ENCODE assay signal across 11 mouse cellular contexts in the genomic region with DNA sequence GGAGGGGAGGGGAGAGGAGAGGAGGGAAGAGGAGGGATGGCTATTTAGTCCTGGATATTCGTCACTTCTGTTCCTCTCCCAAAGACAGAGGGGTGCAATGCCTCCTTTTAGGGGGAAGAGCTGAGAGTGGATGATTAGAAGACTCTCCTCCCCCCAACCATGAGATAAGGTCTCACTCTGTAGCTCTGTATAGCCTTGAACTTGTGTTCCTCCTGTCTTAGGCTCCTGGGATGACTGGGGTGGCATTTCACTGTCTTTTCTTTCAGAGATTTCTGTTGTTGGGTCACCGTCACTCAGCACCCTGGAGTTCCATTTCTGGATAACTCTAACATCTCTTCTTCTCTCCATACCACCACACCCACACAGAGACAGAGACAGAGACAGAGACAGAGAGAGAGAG. TPM values are rescaled to one million over a fixed set of nuclear protein-coding genes. Genes with fewer than 3 reads are reported as not detected.
DNase-seq lines count a peak whose midpoint lies in the region; ATAC-seq and TF ChIP-seq lines count a peak whose summit lies in the region.
"Had no signal": no experiment of that assay in that cellular context is flagged by ENCODE, and none has a peak within 500 bp of the region (broad histone marks: within the 10 kb centered on the region; RNA-seq: fewer than 3 reads in every experiment).

No protein-coding gene starts in this region.

- peaks cover 60% of the 10 kb centered on the region for H3K4me1 ChIP-seq in kidney, embryonic 16.5 days (ENCODE audit: insufficient read depth, low read length)
- peaks cover 7% of the 10 kb centered on the region for H3K4me1 ChIP-seq in brown adipose tissue, adult 24 weeks (ENCODE audit: control insufficient read depth, insufficient read depth, insufficient read length, low read length)
- H3K4me1 ChIP-seq in forebrain, embryonic 15.5 days, result peaks cover 19% of the 10 kb centered on the region
- H3K4me1 ChIP-seq in liver, embryonic 14.5 days (replicated peaks; ENCODE audit: control insufficient read depth in 2 of 2, insufficient read depth in 2 of 2, low read length in 1 of 2), result peaks cover 76 to 79% of the 10 kb centered on the region in 2 experiments

- H3K9me3 ChIP-seq in kidney, embryonic 16.5 days (ENCODE audit: low read length), result no peaks in the 10 kb centered on the region
- no peaks in the 10 kb centered on the region for H3K9me3 ChIP-seq in forebrain, embryonic 15.5 days
- H3K9me3 ChIP-seq in liver, embryonic 14.5 days (ENCODE audit: control insufficient read depth, low read length), result no peaks in the 10 kb centered on the region

- no peaks in the 10 kb centered on the region for H3K27me3 ChIP-seq in kidney, embryonic 16.5 days (ENCODE audit: insufficient read depth, low read length)
- H3K27me3 ChIP-seq in forebrain, embryonic 15.5 days, result peaks cover 25% of the 10 kb centered on the region
- no peaks in the 10 kb centered on the region for H3K27me3 ChIP-seq in liver, embryonic 14.5 days (ENCODE audit: control insufficient read depth, insufficient read depth, low read length)
- H3K27me3 ChIP-seq: Patski had no signal

- TF ChIP-seq EP300 in liver, embryonic 14.5 days (IDR thresholded peaks at IDR 0.05; ENCODE audit: low read depth), result no peak

- no peak overlapping the region for H3K27ac ChIP-seq in kidney, embryonic 16.5 days (ENCODE audit: low read length)
- peak overlapping the region; percentile 68 for H3K27ac ChIP-seq in brown adipose tissue, adult 24 weeks (replicated peaks; ENCODE audit: low read depth, low read length)
- H3K27ac ChIP-seq in forebrain, embryonic 15.5 days (replicated peaks), result no peak overlapping the region
- H3K27ac ChIP-seq in liver, embryonic 14.5 days, result peak overlapping the region; percentile 91

- no peak for DNase-seq in kidney, adult 18-20 months
- DNase-seq in liver, embryonic 14.5 days (ENCODE audit: low read depth in 3 of 3, low spot score in 3 of 3), result no peak
- DNase-seq in frontal cortex, postnatal 25 days (ENCODE audit: low spot score in 2 of 2), result no peak
- no peak for DNase-seq in lung, postnatal 25 days (ENCODE audit: low spot score)
- DNase-seq: cerebellum, adult 18-20 months; thymus, adult 2 months had no signal

- TF ChIP-seq CTCF in liver, embryonic 14.5 days (IDR thresholded peaks at IDR 0.05; ENCODE audit: low read depth), result no peak

- H3K9ac ChIP-seq in kidney, embryonic 16.5 days (replicated peaks; ENCODE audit: low read length), result peak overlapping the region; percentile 89
- no peak overlapping the region for H3K9ac ChIP-seq in forebrain, embryonic 15.5 days (replicated peaks)
- H3K9ac ChIP-seq in liver, embryonic 14.5 days (replicated peaks), result peak overlapping the region; percentile 86

- ATAC-seq in kidney, embryonic 16.5 days (ENCODE audit: low FRiP score, low TSS enrichment), result no peak
- ATAC-seq in forebrain, embryonic 15.5 days (replicated peaks), result no peak
- no peak for ATAC-seq in liver, embryonic 14.5 days (ENCODE audit: insufficient read depth)
- no peak for ATAC-seq in inflammation-experienced regulatory T-cells, adult 6 months

- H3K36me3 ChIP-seq in kidney, embryonic 16.5 days (ENCODE audit: insufficient read depth, low read length), result peaks cover 4% of the 10 kb centered on the region; the same call in 1 of the 2 replicates
- H3K36me3 ChIP-seq in forebrain, embryonic 15.5 days, result no peaks in the 10 kb centered on the region
- peaks cover 13% of the 10 kb centered on the region for H3K36me3 ChIP-seq in liver, embryonic 14.5 days (replicated peaks; ENCODE audit: control insufficient read depth, insufficient read depth, low read depth)

- WGBS in kidney, embryonic 16.5 days, result 50% methylated on average over 2 of the region's 2 CpGs
- WGBS in forebrain, embryonic 15.5 days, result 40% methylated on average over 2 of the region's 2 CpGs
- 4% methylated on average over 2 of the region's 2 CpGs for WGBS in liver, embryonic 14.5 days (ENCODE audit: insufficient replicate concordance)

- H3K4me3 ChIP-seq in kidney, embryonic 16.5 days (ENCODE audit: low read length), result peak overlapping the region; percentile 87
- H3K4me3 ChIP-seq in brown adipose tissue, adult 24 weeks (ENCODE audit: insufficient read depth, low read depth, low read length), result peak overlapping the region; percentile 88
- no peak overlapping the region for H3K4me3 ChIP-seq in forebrain, embryonic 15.5 days
- H3K4me3 ChIP-seq in liver, embryonic 14.5 days (ENCODE audit: insufficient read depth in 1 of 2, low read depth in 2 of 2, low read length in 2 of 2), result peak overlapping the region; percentile 74 to 86

- H3K4me2 ChIP-seq in kidney, embryonic 16.5 days (replicated peaks; ENCODE audit: low read depth, low read length), result peak overlapping the region; percentile 75
- peak overlapping the region; percentile 88; the same call in 1 of the 2 replicates for H3K4me2 ChIP-seq in forebrain, embryonic 15.5 days (replicated peaks)
- peak overlapping the region; percentile 72 for H3K4me2 ChIP-seq in liver, embryonic 14.5 days (ENCODE audit: low read depth)

RNA-seq across cellular contexts. Expression of a gene that starts 1.5 kb away (rescaled TPM):
- polyA plus RNA-seq in kidney, embryonic 16.5 days (2015; fragmentation: Nextera tagmentation; extraction: Ambion mirVana), result 46.6 and 63.8 TPM in 2 replicates
- 20.8 and 29.8 TPM in 2 replicates for polyA plus RNA-seq in brown adipose tissue, adult 24 weeks (2012; ENCODE audit: insufficient read depth, insufficient read length, missing spikeins)
- polyA plus RNA-seq in forebrain, embryonic 15.5 days (2015; fragmentation: Nextera tagmentation; extraction: Ambion mirVana), result 6.6 and 6.9 TPM in 2 replicates
- 20.7 and 29.4 TPM in 2 replicates for polyA plus RNA-seq in liver, embryonic 14.5 days (2012; rRNA removed)
- polyA plus RNA-seq in liver, embryonic 14.5 days (2014; fragmentation: Nextera tagmentation; extraction: Ambion mirVana), result 37.1 and 42.6 TPM in 2 replicates
- 1 to 10 TPM in 1 of 3 experiments, under 1 TPM in 1, not detected in 1; 0.28 to 1.3 TPM for polyA plus RNA-seq in inflammation-experienced regulatory T-cells, adult 6 months (2017; shearing (Covaris generic))

RNA-seq across cellular contexts. Expression of a gene that starts 28.0 kb away (rescaled TPM):
- 0.15 and 0.18 TPM in 2 replicates for polyA plus RNA-seq in kidney, embryonic 16.5 days (2015; fragmentation: Nextera tagmentation; extraction: Ambion mirVana)
- not detected in 2 replicates for polyA plus RNA-seq in brown adipose tissue, adult 24 weeks (2012; ENCODE audit: insufficient read depth, insufficient read length, missing spikeins)
- polyA plus RNA-seq in forebrain, embryonic 15.5 days (2015; fragmentation: Nextera tagmentation; extraction: Ambion mirVana), result not detected in 2 replicates
- not detected in 2 replicates for polyA plus RNA-seq in liver, embryonic 14.5 days (2012; rRNA removed)
- not detected in 2 replicates for polyA plus RNA-seq in liver, embryonic 14.5 days (2014; fragmentation: Nextera tagmentation; extraction: Ambion mirVana)
- polyA plus RNA-seq in inflammation-experienced regulatory T-cells, adult 6 months (2017; shearing (Covaris generic)), result not detected

Comparison
In these comparisons a context has a peak if more than half of its experiments do, and no peak if none do; other contexts are left out.
1. H3K27ac ChIP-seq: peak in brown adipose tissue, adult 24 weeks (single experiment) and liver, embryonic 14.5 days (single experiment); none in kidney, embryonic 16.5 days (single experiment) and forebrain, embryonic 15.5 days (single experiment).
2. Peak in every context shown above with its lines, with median percentiles within 50 percentile points of each other: H3K4me2 ChIP-seq.